16 mouse cellular contexts compared by ENCODE assay signal in the genomic region with DNA sequence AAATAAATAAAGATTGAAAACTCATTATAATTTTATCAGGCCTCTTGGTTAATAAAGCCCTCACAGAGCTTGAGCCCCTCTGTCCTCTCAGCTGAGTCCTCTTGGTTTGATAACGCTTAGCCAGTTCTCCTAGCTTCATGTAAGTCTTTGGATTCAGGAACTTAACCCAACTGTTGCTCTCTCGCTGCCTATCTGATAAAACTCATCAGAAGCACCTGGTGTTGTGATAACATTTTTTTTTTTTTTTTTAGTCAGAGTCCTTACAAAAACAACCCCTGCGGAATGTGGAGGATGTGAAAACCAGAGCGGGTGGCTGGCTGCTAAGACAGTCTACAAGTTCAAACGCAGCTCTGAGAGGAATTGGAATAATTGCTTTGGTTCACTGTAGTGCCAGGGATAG.
"Had no signal": no experiment of that assay in that cellular context is flagged by ENCODE, and none has a peak within 500 bp of the region (broad histone marks: within the 10 kb centered on the region; RNA-seq: fewer than 3 reads in every experiment).

No protein-coding gene starts in this region.

- H3K4me3 ChIP-seq: liver, embryonic 13.5 days; liver, embryonic 15.5 days; lung, embryonic 15.5 days; midbrain, embryonic 13.5 days; midbrain, embryonic 15.5 days; neural tube, embryonic 12.5 days; stomach, embryonic 15.5 days had no signal

- H3K27ac ChIP-seq: liver, embryonic 15.5 days; lung, embryonic 15.5 days; macrophage; midbrain, embryonic 13.5 days; midbrain, embryonic 15.5 days; neural tube, embryonic 12.5 days; stomach, embryonic 15.5 days; stomach, postnatal 0 days had no signal

- H3K4me1 ChIP-seq: lung, embryonic 15.5 days; stomach, embryonic 15.5 days had no signal

- H3K27me3 ChIP-seq: lung, embryonic 15.5 days; megakaryocyte, embryonic 14.5 days; midbrain, embryonic 13.5 days; midbrain, embryonic 15.5 days; neural tube, embryonic 12.5 days; stomach, embryonic 15.5 days had no signal

- H3K36me3 ChIP-seq: liver, embryonic 13.5 days; liver, embryonic 15.5 days; lung, embryonic 15.5 days; midbrain, embryonic 13.5 days; midbrain, embryonic 15.5 days; neural tube, embryonic 12.5 days; stomach, embryonic 15.5 days had no signal

- DNase-seq: liver, embryonic 13.5 days; liver, postnatal 0 days; lung, adult 2 months; lung, postnatal 14 days; lung, postnatal 36 days; right cerebral cortex, postnatal 14 days had no signal

- H3K9me3 ChIP-seq: liver, embryonic 13.5 days; liver, embryonic 15.5 days; lung, embryonic 15.5 days; megakaryocyte, embryonic 14.5 days; midbrain, embryonic 13.5 days; midbrain, embryonic 15.5 days; neural tube, embryonic 12.5 days; stomach, embryonic 15.5 days had no signal

- ATAC-seq: liver, postnatal 0 days; lung, postnatal 0 days; midbrain, embryonic 13.5 days; midbrain, embryonic 15.5 days had no signal

- H3K9ac ChIP-seq: liver, embryonic 13.5 days; liver, embryonic 15.5 days; liver, postnatal 0 days; lung, embryonic 15.5 days; midbrain, embryonic 13.5 days; midbrain, embryonic 15.5 days; neural tube, embryonic 12.5 days; stomach, embryonic 15.5 days had no signal
